Mouse (Mus musculus) fibroblast of lung, adult 2 months (primary cell): Measurements from ENCODE around the gene Zfyve28.

Experiments used
- DNase-seq: peaks from one replicate; pipeline ENCODE4 v3.0.0-alpha.2; 2011; ENCODE audit warnings: low read depth

Zfyve28 gene

GRCm38 (mm10) chr5:34286516-34286915, 1.7 kb downstream of the Zfyve28 start:
- DNase-seq = no peak

GRCm38 (mm10) chr5:34285285-34285684, 3.0 kb downstream of the Zfyve28 start:
- no peak for DNase-seq

GRCm38 (mm10) chr5:34284156-34284750, 4.0 kb downstream of the Zfyve28 start:
- DNase-seq = no peak

GRCm38 (mm10) chr5:34283355-34283754, 4.9 kb downstream of the Zfyve28 start:
- DNase-seq = no peak

- DNase-seq = no peak
Measured at GRCm38 (mm10) chr5:34280976-34281375, 7.3 kb downstream of the Zfyve28 start.

- no peak for DNase-seq
Measured at GRCm38 (mm10) chr5:34279214-34279613, 9.0 kb downstream of the Zfyve28 start.

GRCm38 (mm10) chr5:34278058-34278457, 10.2 kb downstream of the Zfyve28 start:
- no peak for DNase-seq

- DNase-seq = no peak
Measured at GRCm38 (mm10) chr5:34276746-34277145, 11.5 kb downstream of the Zfyve28 start.

- DNase-seq = peak; percentile 67
Measured at GRCm38 (mm10) chr5:34276191-34276590, 12.1 kb downstream of the Zfyve28 start.

- no peak for DNase-seq
Measured at GRCm38 (mm10) chr5:34274676-34275293, 13.5 kb downstream of the Zfyve28 start.

- DNase-seq = no peak
Measured at GRCm38 (mm10) chr5:34274268-34274667, 14.0 kb downstream of the Zfyve28 start.

- DNase-seq = no peak
Measured at GRCm38 (mm10) chr5:34273251-34273681, 15.0 kb downstream of the Zfyve28 start.

- DNase-seq = no peak
Measured at GRCm38 (mm10) chr5:34271743-34272142, 16.5 kb downstream of the Zfyve28 start.

GRCm38 (mm10) chr5:34269921-34270465, 18.3 kb downstream of the Zfyve28 start:
- DNase-seq = no peak

- no peak for DNase-seq
Measured at GRCm38 (mm10) chr5:34269197-34269920, 18.9 kb downstream of the Zfyve28 start.

GRCm38 (mm10) chr5:34266065-34266464, 22.2 kb downstream of the Zfyve28 start:
- no peak for DNase-seq

GRCm38 (mm10) chr5:34259172-34259816, 29.0 kb downstream of the Zfyve28 start:
- DNase-seq = no peak

- no peak for DNase-seq
Measured at GRCm38 (mm10) chr5:34255189-34255588, 33.1 kb downstream of the Zfyve28 start.

GRCm38 (mm10) chr5:34254309-34254708, 33.9 kb downstream of the Zfyve28 start:
- DNase-seq = no peak

GRCm38 (mm10) chr5:34252967-34253519, 35.2 kb downstream of the Zfyve28 start:
- DNase-seq = no peak

GRCm38 (mm10) chr5:34252307-34252966, 35.8 kb downstream of the Zfyve28 start:
- DNase-seq = no peak

GRCm38 (mm10) chr5:34251794-34252193, 36.5 kb downstream of the Zfyve28 start:
- no peak for DNase-seq
